Mouse (Mus musculus): Measurements from ENCODE around the gene Slc15a1.

DNA sequence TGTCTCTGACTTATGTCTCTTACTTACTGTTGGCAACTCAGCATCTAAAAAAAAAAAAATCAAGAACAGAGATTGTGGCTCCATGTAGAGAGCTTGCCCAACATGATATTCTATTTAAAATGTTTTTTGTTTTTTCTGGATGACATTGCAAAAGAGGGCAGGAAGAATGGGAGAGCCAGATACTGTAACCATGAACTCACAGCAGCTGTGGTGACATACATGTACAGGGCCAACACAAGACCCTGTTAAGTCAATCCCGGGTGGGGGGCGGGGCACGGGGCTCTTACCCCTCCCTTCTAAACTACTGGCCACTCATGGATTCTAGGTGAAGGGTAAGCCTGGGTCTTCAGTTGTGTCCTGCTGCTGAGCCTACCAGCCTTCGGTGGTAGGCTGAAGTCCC is 83.1 kb downstream of the Slc15a1 start:
- TF ChIP-seq POLR2A (IDR thresholded peaks at IDR 0.05; ENCODE audit: control insufficient read depth, extremely low read depth, insufficient read depth, low read length, poor library complexity): no peak
- no peak for TF ChIP-seq CTCF (IDR thresholded peaks at IDR 0.05; ENCODE audit: borderline replicate concordance, control insufficient read depth, extremely low read depth, insufficient read depth, low read length, poor library complexity)

All from thymus, adult 2 months (tissue).